Mouse (Mus musculus): Measurements from ENCODE around the gene Eln.

Eln gene

GRCm38 (mm10) chr5:134742221-134742795 lies 4.8 kb downstream of the Eln start:
- peak in 1 of 2 experiments; percentile 34 for DNase-seq

GRCm38 (mm10) chr5:134740501-134741341 lies 6.4 kb downstream of the Eln start:
- DNase-seq: peak; percentile 59

GRCm38 (mm10) chr5:134739951-134740350 lies 7.2 kb downstream of the Eln start:
- no peak for DNase-seq

GRCm38 (mm10) chr5:134734920-134735319 lies 12.2 kb downstream of the Eln start:
- peak in 1 of 2 experiments; percentile 31 for DNase-seq

GRCm38 (mm10) chr5:134734072-134734471 lies 13.1 kb downstream of the Eln start:
- DNase-seq: peak; percentile 39 to 58

GRCm38 (mm10) chr5:134733241-134733640 lies 13.9 kb downstream of the Eln start:
- no peak for DNase-seq

GRCm38 (mm10) chr5:134729124-134729523 lies 18.0 kb downstream of the Eln start:
- no peak for DNase-seq

- no peak for DNase-seq
Observed at GRCm38 (mm10) chr5:134728535-134728934, 18.6 kb downstream of the Eln start.

GRCm38 (mm10) chr5:134727001-134727639 lies 20.0 kb downstream of the Eln start:
- no peak for DNase-seq

GRCm38 (mm10) chr5:134725299-134725698 lies 21.8 kb downstream of the Eln start:
- DNase-seq: no peak

- DNase-seq: no peak
Observed at GRCm38 (mm10) chr5:134720058-134720457, 27.1 kb downstream of the Eln start.

- DNase-seq: no peak
Observed at GRCm38 (mm10) chr5:134711076-134711475, 36.0 kb downstream of the Eln start.

- no peak for DNase-seq
Observed at GRCm38 (mm10) chr5:134709275-134709674, 37.8 kb downstream of the Eln start.

GRCm38 (mm10) chr5:134704157-134704556 lies 43.0 kb downstream of the Eln start:
- peak; percentile 77 to 81 for DNase-seq

GRCm38 (mm10) chr5:134695539-134695938 lies 51.6 kb downstream of the Eln start:
- no peak for DNase-seq

GRCm38 (mm10) chr5:134695082-134695481 lies 52.0 kb downstream of the Eln start:
- DNase-seq: no peak

GRCm38 (mm10) chr5:134692704-134693103 lies 54.4 kb downstream of the Eln start:
- no peak for DNase-seq

GRCm38 (mm10) chr5:134688718-134689284 lies 58.3 kb downstream of the Eln start:
- DNase-seq: peak; percentile 100

- no peak for DNase-seq
Observed at GRCm38 (mm10) chr5:134688086-134688717, 58.9 kb downstream of the Eln start, which contains the start of gene Limk1. Gene Limk1, minus strand, starts transcription at chr5:134688598.

GRCm38 (mm10) chr5:134687187-134687586 lies 59.9 kb downstream of the Eln start:
- no peak for DNase-seq

GRCm38 (mm10) chr5:134686541-134686940 lies 60.6 kb downstream of the Eln start:
- no peak for DNase-seq

GRCm38 (mm10) chr5:134684398-134684797 lies 62.7 kb downstream of the Eln start:
- no peak for DNase-seq

- no peak for DNase-seq
Observed at GRCm38 (mm10) chr5:134683813-134684212, 63.3 kb downstream of the Eln start.

Measured in lung, adult 18-20 months (tissue).